Mouse (Mus musculus): Measurements from ENCODE around the gene Blzf1. TPM values are rescaled to one million over a fixed set of nuclear protein-coding genes. Genes with fewer than 3 reads are reported as not detected.

Gene Blzf1
- polyA plus RNA-seq, 1 experiment: 11.4 TPM

DNA sequence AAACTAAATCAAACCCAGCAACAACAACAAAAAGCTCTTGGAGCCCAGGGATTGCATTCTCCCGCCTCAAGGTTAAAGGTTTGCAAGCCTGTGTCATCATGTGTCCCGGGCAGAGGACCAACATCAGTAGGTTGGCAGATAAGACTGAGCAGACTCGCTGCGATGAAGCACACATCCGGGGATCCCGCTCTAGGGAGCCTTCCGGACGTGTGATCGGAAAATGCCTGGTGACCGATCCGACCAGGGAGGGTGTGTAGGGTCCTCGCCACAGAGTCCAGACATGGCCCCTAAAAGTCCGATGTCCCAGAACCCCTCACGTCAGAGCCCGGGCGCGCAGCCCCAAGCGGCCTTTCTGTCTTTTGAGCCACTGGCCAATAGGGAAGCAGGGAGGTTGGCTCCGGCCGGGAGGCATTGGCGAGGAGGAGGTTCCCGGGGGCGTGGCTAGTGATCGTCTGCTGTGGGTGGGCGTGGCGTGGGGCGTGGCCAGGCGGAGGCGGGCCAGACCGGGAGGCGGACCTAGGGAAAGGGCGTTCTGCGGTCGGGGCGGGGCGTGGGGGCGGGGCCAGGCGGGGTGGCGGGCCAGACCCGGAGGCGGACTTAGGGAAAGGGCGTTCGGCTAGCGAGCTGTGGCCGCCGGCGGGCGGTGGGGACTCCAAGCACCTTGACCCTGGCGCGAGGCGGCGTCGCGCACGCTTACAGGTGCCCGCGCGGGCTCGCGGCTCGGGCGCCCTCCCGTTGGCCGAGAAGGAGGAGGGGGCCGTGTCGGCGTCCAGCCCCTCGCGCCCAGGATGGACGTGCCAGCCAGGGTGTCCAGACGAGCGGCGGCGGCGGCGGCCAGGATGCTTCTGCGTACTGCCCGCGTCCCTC, 58.6 kb downstream of the Blzf1 start, which contains the start of gene Slc19a2:
Gene Slc19a2, plus strand, starts transcription at position 582 of the 867 bp plus-strand sequence.
- Histone ChIP-seq H3K36me3 (ENCODE audit: control insufficient read depth, insufficient read depth) (no peaks in the 10 kb centered on the region), H3K4me2 (ENCODE audit: low read depth) (peak within 1 kb of the TSS; percentile 87), H3K4me3 (peak within 1 kb of the TSS; percentile 38), H3ac (ENCODE audit: control insufficient read depth, insufficient read length) (peak within 1 kb of the TSS; percentile 82), H3K27me3 (ENCODE audit: control insufficient read depth, insufficient read depth, insufficient read length) (no peaks in the 10 kb centered on the region), H3K79me2 (ENCODE audit: control insufficient read depth, insufficient read depth) (peaks cover 35% of the 10 kb centered on the region)
- no peak for TF ChIP-seq E2F4 (IDR thresholded peaks at IDR 0.05; ENCODE audit: insufficient read depth)
- peak; percentile 94 for TF ChIP-seq CEBPB (IDR thresholded peaks at IDR 0.05; ENCODE audit: insufficient read depth, poor library complexity, severe bottlenecking)
- peak; percentile 68 for TF ChIP-seq SRF (IDR thresholded peaks at IDR 0.05; ENCODE audit: control insufficient read depth, insufficient read length, low read depth)
- peak; percentile 92 for TF ChIP-seq POLR2A (IDR thresholded peaks at IDR 0.05; ENCODE audit: insufficient read length, low read depth)
- peak; percentile 93 for TF ChIP-seq POLR2AphosphoS2 (IDR thresholded peaks at IDR 0.05; ENCODE audit: insufficient read length, low read depth)
- TF ChIP-seq REST (IDR thresholded peaks at IDR 0.05; ENCODE audit: insufficient read depth, insufficient read length): no peak
- TF ChIP-seq MYOG (IDR thresholded peaks at IDR 0.05; ENCODE audit: control insufficient read depth in 1 of 3, insufficient read depth in 1 of 3, insufficient read length in 2 of 3, low read depth in 2 of 3): no peak

DNA sequence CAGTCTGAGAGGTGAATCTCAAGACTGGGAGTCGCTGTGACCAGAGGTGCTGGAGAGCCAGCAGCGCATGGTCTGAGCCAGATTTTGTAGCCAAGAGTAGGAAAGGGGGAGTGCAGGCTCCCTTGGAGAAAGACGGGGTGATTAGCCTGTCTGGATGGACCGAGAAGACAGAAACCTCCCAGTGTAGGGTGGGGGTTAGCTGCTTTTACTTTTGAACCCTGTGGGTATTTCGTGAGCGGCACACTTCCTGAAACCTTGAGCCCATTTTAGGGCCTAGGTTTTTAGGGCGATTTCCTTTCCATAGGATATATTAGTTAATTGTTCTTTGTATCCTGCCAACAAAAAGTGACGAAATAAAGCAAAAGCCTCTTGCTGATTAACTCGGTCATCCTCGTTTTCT, 59.3 kb downstream of the Blzf1 start:
- Histone ChIP-seq H3ac (ENCODE audit: control insufficient read depth, insufficient read length) (peak overlapping the region; percentile 82), H3K79me2 (ENCODE audit: control insufficient read depth, insufficient read depth) (peaks cover 31% of the 10 kb centered on the region), H3K27me3 (ENCODE audit: control insufficient read depth, insufficient read depth, insufficient read length) (no peaks in the 10 kb centered on the region), H3K4me2 (ENCODE audit: low read depth) (peak overlapping the region; percentile 87), H3K4me3 (peak overlapping the region; percentile 38), H3K36me3 (ENCODE audit: control insufficient read depth, insufficient read depth) (no peaks in the 10 kb centered on the region)
- TF ChIP-seq POLR2AphosphoS2 (IDR thresholded peaks at IDR 0.05; ENCODE audit: insufficient read length, low read depth): peak; percentile 31
- no peak for TF ChIP-seq E2F4 (IDR thresholded peaks at IDR 0.05; ENCODE audit: insufficient read depth)

DNA sequence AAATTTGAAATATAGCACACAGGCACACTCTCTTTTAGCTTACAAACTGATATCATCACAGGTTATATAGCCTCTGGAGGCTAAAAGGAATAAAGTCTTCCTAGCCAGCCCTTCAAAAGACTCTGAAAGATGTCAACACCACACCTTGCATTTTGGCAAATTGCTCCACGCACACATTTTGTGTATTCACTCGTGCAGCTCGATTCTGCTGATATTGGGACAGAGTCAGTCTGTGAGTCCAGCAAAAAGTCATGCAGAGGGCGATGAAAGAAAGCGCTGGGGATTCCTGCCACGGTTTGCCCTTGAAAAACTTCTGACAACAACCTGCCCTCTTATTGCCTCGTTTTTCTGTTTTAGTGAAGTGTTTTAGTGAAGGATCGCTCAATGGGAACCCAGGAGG, 59.8 kb downstream of the Blzf1 start:
- Histone ChIP-seq H3K36me3 (ENCODE audit: control insufficient read depth, insufficient read depth) (no peaks in the 10 kb centered on the region), H3K4me3 (peak overlapping the region; percentile 38), H3K79me2 (ENCODE audit: control insufficient read depth, insufficient read depth) (peaks cover 26% of the 10 kb centered on the region), H3ac (ENCODE audit: control insufficient read depth, insufficient read length) (no peak overlapping the region), H3K27me3 (ENCODE audit: control insufficient read depth, insufficient read depth, insufficient read length) (no peaks in the 10 kb centered on the region), H3K4me2 (ENCODE audit: low read depth) (peak overlapping the region; percentile 87)
- TF ChIP-seq CEBPB (IDR thresholded peaks at IDR 0.05; ENCODE audit: insufficient read depth, poor library complexity, severe bottlenecking): no peak
- TF ChIP-seq TCF12 (IDR thresholded peaks at IDR 0.05; ENCODE audit: insufficient read depth, poor library complexity, severe bottlenecking): no peak
- no peak for TF ChIP-seq TCF3 (IDR thresholded peaks at IDR 0.05; ENCODE audit: insufficient read length, low read depth)
- TF ChIP-seq E2F4 (IDR thresholded peaks at IDR 0.05; ENCODE audit: insufficient read depth): no peak
- no peak for TF ChIP-seq POLR2A (IDR thresholded peaks at IDR 0.05; ENCODE audit: insufficient read length, low read depth)
- no peak for TF ChIP-seq SRF (IDR thresholded peaks at IDR 0.05; ENCODE audit: control insufficient read depth, insufficient read length, low read depth)
- no peak for TF ChIP-seq MAX (IDR thresholded peaks at IDR 0.05; ENCODE audit: low read depth)
- TF ChIP-seq MYOD1 (IDR thresholded peaks at IDR 0.05; ENCODE audit: control insufficient read depth in 1 of 3, insufficient read length in 2 of 3, low read depth in 2 of 3): no peak
- TF ChIP-seq REST (IDR thresholded peaks at IDR 0.05; ENCODE audit: insufficient read depth, insufficient read length): no peak
- TF ChIP-seq POLR2AphosphoS2 (IDR thresholded peaks at IDR 0.05; ENCODE audit: insufficient read length, low read depth): no peak
- TF ChIP-seq USF1 (IDR thresholded peaks at IDR 0.05; ENCODE audit: low read depth): no peak
- TF ChIP-seq MYOG (IDR thresholded peaks at IDR 0.05; ENCODE audit: control insufficient read depth in 1 of 3, insufficient read depth in 1 of 3, insufficient read length in 2 of 3, low read depth in 2 of 3): no peak

DNA sequence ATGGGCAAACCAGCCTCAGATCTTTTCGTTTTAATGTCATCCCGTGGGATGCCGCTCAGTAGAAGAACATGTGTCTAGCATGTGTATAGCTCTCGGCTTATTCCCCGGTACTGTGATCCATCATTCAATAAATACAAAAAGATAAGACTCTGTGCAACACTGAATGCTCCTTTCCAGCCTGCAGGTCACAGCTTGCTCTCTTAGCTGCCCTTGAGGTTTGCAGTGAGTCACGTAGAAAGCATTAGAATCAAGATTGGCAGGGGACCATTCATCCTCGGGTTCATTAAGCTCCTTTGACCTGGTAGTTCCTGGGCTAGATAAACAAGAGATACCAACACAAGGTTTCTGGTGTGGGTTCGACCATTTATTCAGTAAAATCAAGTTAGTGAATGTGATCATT, 64.5 kb downstream of the Blzf1 start:
- Histone ChIP-seq H3K36me3 (ENCODE audit: control insufficient read depth, insufficient read depth) (no peaks in the 10 kb centered on the region), H3K27me3 (ENCODE audit: control insufficient read depth, insufficient read depth, insufficient read length) (no peaks in the 10 kb centered on the region), H3ac (ENCODE audit: control insufficient read depth, insufficient read length) (no peak overlapping the region), H3K79me2 (ENCODE audit: control insufficient read depth, insufficient read depth) (no peaks in the 10 kb centered on the region), H3K4me3 (no peak overlapping the region), H3K4me2 (ENCODE audit: low read depth) (no peak overlapping the region)
- TF ChIP-seq MYOD1 (IDR thresholded peaks at IDR 0.05; ENCODE audit: control insufficient read depth in 1 of 3, insufficient read length in 2 of 3, low read depth in 2 of 3) (no peak), USF1 (IDR thresholded peaks at IDR 0.05; ENCODE audit: low read depth) (no peak), SRF (IDR thresholded peaks at IDR 0.05; ENCODE audit: control insufficient read depth, insufficient read length, low read depth) (no peak), CEBPB (IDR thresholded peaks at IDR 0.05; ENCODE audit: insufficient read depth, poor library complexity, severe bottlenecking) (no peak), POLR2AphosphoS2 (IDR thresholded peaks at IDR 0.05; ENCODE audit: insufficient read length, low read depth) (no peak), TCF3 (IDR thresholded peaks at IDR 0.05; ENCODE audit: insufficient read length, low read depth) (no peak)

DNA sequence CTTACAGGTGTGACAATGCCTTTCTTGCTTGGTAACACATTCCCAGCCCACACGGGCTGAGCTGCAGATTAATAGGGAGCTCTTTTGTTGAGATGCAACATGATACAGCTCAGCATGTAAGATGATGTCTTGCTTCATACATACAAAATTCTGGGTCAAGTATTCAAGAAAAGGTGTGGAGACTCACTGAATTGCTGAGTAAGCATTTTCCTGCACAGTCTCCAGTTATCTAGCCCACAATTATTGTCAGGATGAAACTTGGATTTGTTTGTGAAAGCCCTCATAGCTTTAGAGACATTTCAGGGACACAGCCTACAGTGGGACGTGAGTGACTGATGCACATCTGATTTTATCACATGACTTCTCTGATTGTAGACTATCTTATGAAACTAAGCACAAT, 65.8 kb downstream of the Blzf1 start:
- Histone ChIP-seq H3ac (ENCODE audit: control insufficient read depth, insufficient read length) (no peak overlapping the region), H3K36me3 (ENCODE audit: control insufficient read depth, insufficient read depth) (no peaks in the 10 kb centered on the region), H3K4me3 (no peak overlapping the region), H3K27me3 (ENCODE audit: control insufficient read depth, insufficient read depth, insufficient read length) (no peaks in the 10 kb centered on the region), H3K79me2 (ENCODE audit: control insufficient read depth, insufficient read depth) (no peaks in the 10 kb centered on the region), H3K4me2 (ENCODE audit: low read depth) (no peak overlapping the region)
- TF ChIP-seq POLR2A (IDR thresholded peaks at IDR 0.05; ENCODE audit: insufficient read length, low read depth) (no peak), MYOD1 (IDR thresholded peaks at IDR 0.05; ENCODE audit: control insufficient read depth in 1 of 3, insufficient read length in 2 of 3, low read depth in 2 of 3) (no peak), MAX (IDR thresholded peaks at IDR 0.05; ENCODE audit: low read depth) (no peak)

Other genes with a start within 250 kb of the Blzf1 start
- not detected for gene Sell, start 245.5 kb downstream of the Blzf1 start, polyA plus RNA-seq (2012; fragmentation: generic; extraction: Trizol)
- gene Selp, start 192.2 kb downstream of the Blzf1 start, polyA plus RNA-seq (2012; fragmentation: generic; extraction: Trizol): 0.14 TPM
- gene F5, start 155.7 kb downstream of the Blzf1 start, polyA plus RNA-seq (2012; fragmentation: generic; extraction: Trizol): 0.02 TPM
- gene Slc19a2, start 58.4 kb downstream of the Blzf1 start, polyA plus RNA-seq (2012; fragmentation: generic; extraction: Trizol): 6.2 TPM
- 4.1 TPM for gene Ccdc181, start 31.9 kb downstream of the Blzf1 start, polyA plus RNA-seq (2012; fragmentation: generic; extraction: Trizol)
- 10.7 TPM for gene Nme7, start 3.4 kb downstream of the Blzf1 start, polyA plus RNA-seq (2012; fragmentation: generic; extraction: Trizol)
- gene Atp1b1, start 150.9 kb upstream of the Blzf1 start, polyA plus RNA-seq (2012; fragmentation: generic; extraction: Trizol): 34.7 TPM